Mouse (Mus musculus): Measurements from ENCODE around the gene Ubap1l. TPM values are rescaled to one million over a fixed set of nuclear protein-coding genes. Genes with fewer than 3 reads are reported as not detected.

The Ubap1l gene
- 1 to 10 TPM; 3.2 to 3.6 TPM for total RNA-seq (2021)
- long read RNA-seq: 0 reads

- peak in 1 of 2 experiments; percentile 33 for DNase-seq (ENCODE audit: low spot score in 2 of 2)
Measured at GRCm38 (mm10) chr9:65360641-65361448, at the start of gene Ubap1l. Gene Ubap1l (plus strand): TSS chr9:65361041.

GRCm38 (mm10) chr9:65312669-65313357 lies 48.0 kb upstream of the Ubap1l start:
- DNase-seq (ENCODE audit: low spot score in 2 of 2): no peak

DNA sequence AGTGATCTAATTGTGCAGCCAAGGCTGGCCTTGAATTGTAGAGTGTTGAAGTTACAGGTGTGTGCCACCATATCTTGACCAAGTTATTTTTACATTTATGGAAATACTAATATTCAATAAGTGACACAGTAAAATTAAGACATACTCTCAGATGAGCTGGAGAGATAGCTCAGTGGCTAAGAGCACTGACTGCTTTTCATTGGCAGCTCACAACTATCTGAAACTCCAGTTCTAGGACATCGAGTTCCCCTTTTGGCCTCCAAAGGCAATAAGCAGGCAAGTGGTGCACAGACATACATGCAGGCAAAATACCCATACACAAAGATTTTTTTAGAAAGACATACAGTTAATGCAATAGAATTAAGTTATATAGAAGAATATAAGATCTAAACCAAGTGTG lies 47.0 kb upstream of the Ubap1l start:
- no peak for DNase-seq (ENCODE audit: low spot score in 2 of 2)

- no peak for DNase-seq (ENCODE audit: low spot score in 2 of 2)
Measured at GRCm38 (mm10) chr9:65322255-65322900, 38.5 kb upstream of the Ubap1l start.

DNA sequence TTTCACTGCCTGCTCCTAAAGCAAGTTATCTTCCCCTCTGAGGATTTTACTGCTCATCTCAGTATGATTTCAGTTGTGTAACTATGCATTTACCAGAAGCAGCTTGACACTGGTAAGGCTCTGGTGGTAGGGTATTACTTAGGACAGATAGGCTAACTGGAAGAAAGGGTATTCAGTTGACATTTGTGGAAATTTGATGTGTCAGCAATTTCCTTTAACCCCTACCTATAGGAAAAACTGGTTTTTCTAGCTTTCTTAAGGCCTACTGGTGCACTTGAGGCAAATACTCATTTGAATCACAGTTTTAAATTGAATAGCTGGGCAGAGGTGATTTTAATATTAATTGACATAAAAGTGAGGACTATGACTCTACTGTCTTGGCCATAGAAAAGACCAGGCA lies 34.9 kb upstream of the Ubap1l start:
- DNase-seq (ENCODE audit: low spot score in 2 of 2): no peak

GRCm38 (mm10) chr9:65327371-65327770 lies 33.5 kb upstream of the Ubap1l start:
- no peak for DNase-seq (ENCODE audit: low spot score in 2 of 2)

GRCm38 (mm10) chr9:65333958-65334357 lies 26.9 kb upstream of the Ubap1l start:
- no peak for DNase-seq (ENCODE audit: low spot score in 2 of 2)

DNA sequence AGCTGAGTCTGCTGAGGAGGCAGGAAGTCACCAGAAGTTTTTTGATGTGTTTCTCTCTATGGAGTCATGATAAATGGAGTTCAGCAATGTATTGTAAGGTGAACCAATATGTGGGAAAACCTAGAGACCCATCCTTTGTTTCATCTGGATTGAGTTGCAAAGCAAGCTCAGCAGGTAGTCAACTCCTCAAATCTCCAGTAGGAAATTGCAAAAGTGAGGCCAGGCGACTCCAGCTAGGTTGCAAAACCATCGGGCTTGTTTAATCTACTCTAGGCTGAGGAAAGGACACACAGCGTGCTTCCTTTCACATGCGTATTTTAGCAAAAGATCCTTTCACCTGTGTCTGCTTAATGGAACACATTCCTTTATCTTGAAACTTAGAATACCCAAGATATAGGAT lies 21.7 kb upstream of the Ubap1l start:
- no peak for DNase-seq (ENCODE audit: low spot score in 2 of 2)

DNA sequence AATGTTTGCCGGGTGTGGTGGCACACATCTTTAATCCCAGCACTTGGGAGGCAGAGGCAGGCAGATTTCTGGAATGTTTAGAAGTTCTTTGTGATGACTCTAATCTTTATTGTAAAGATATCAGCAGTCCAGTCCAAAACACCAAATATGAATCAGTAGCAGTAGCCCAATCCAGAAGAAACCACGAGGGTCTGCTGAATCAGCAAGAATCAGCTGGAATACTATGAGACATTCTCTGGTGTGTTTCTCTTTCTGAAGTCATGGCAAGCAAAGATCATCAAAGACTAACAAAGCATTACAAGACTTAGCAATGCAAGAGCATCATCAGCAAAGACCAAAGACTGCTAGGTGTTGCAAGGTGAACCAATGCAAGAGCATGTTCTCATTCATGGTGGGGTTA lies 20.4 kb upstream of the Ubap1l start:
- DNase-seq (ENCODE audit: low spot score in 2 of 2): no peak

DNA sequence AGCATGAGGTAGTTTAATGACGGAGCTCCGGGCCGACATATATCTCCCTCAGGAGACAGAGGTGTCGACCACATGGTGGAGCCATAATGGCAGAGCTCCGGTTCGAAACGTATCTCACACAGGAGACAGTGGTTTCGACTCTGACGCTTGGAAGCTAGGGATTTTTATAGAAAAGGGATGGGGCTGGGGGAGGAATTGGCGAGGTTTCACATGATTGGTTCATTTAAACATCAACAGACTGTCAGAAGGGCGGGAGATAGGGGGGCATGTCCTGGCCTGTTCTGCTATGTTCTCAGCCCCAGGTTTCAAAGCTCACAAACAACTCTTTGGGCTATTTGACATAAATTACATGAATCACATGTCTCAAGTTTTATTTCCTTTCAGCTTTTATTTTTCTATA lies 15.4 kb upstream of the Ubap1l start:
- DNase-seq (ENCODE audit: low spot score in 2 of 2): peak in 1 of 2 experiments; percentile 19

GRCm38 (mm10) chr9:65345854-65346475 lies 14.9 kb upstream of the Ubap1l start, which contains the start of gene Pdcd7:
Gene Pdcd7 (plus strand): TSS chr9:65346104.
- DNase-seq (ENCODE audit: low spot score in 2 of 2): peak; percentile 93 to 99

DNA sequence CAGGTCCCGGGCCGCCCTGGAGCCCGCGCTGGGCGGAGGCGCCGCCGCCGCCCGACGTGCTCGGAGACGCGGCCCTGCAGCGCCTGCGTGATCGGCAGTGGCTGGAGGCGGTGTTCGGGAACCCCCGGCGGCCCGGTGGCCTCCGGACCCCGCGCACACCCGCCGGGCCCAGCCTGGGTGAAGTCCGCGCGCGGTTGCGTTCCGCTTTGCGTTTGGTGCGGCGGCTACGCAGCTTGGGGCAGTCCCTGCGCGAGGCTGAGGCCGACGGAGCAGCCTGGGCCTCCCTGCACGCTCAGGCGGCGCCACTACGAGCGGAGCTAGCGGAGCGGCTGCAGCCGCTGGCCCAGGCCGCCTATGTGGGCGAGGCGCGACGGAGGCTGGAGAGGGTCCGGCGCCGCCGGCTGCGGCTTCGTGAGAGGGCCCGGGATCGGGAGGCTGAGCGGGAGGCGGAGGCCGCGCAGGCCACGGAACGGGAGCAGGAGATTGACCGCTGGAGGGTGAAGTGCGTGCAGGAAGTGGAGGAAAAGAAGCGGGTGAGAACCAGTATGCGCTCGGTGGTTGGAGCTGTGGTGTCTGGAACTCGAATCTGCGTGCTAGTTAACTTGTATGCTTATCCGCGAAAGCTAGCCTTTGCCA lies 14.2 kb upstream of the Ubap1l start:
- DNase-seq (ENCODE audit: low spot score in 2 of 2): peak; percentile 33 to 41

DNA sequence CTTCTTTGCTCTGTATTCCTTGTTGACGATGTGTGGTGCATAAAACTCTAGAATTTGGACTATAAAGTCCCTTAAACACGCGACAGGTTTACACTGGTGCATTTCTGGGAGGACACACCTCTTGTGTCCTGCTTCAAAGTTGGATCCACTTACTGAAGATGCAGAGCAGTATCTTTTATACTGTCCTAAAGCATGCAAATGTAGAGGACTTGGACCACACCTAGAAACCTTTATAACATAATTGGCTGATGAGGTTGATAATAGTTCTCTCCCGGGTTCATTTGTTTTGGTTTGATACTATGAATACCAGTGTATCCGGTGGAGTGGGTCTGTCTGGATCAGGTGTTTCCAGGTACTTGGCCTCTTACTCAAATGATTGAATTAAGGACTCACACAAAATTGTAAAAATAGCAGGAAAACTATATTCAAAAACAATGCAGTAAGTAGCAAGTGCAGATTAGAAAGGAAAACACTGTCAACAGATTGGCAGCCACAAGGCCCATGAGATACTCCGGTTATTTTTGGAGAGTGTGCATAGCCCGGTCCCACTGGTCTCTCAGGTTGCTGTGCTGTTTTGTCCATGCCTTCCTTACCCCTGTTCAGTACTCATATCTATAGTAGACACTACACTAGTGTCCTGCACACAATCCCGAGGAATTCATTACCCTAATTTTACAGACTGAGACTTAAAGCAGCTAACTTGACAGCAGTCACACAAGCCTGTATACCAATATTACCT lies 13.6 kb upstream of the Ubap1l start:
- DNase-seq (ENCODE audit: low spot score in 2 of 2): no peak

DNA sequence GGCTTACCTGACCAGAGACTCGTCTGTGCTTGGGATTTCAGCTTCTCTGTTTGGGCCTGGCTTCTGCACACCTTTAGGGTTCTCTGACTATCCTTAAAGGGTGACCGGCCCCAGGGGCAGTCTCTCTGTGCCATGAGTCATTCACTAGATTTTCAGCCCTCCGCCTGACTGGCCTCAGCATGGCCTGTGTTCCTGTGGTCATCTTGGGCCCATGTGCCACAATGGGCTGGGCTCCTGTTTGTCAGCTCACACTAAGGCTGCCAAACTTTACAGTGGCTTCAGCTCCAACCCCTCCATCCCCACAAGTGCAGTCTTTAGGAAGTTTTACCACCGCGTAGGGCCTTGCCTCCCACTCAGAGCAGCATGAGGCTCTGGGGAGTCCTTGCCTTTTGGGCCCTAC lies 7.6 kb upstream of the Ubap1l start:
- DNase-seq (ENCODE audit: low spot score in 2 of 2): no peak

DNA sequence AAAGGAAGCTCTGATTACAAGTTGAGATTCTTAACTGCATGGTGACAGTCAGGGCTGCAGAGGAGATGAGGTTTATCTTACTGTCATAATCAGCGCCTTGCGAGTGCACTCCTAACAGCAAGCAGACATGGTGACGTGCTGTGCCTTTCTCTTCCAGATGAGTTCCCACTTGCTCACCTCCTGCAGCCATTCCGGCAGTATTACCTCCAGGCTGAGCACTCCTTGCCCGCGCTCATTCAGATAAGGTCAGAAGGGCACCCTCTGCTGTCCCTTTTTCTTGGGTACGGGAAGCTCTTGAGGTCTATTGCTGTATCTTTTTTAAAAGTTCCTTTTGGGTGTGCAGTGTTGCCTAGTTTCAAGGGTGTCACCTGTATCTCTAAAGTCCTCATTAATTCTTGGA lies 4.3 kb upstream of the Ubap1l start:
- DNase-seq (ENCODE audit: low spot score in 2 of 2): no peak

- no peak for DNase-seq (ENCODE audit: low spot score in 2 of 2)
Measured at GRCm38 (mm10) chr9:65356971-65357370, 3.9 kb upstream of the Ubap1l start.

GRCm38 (mm10) chr9:65358956-65359480 lies 1.8 kb upstream of the Ubap1l start:
- no peak for DNase-seq (ENCODE audit: low spot score in 2 of 2)

- no peak for DNase-seq (ENCODE audit: low spot score in 2 of 2)
Measured at GRCm38 (mm10) chr9:65363684-65364083, 2.8 kb downstream of the Ubap1l start.

DNA sequence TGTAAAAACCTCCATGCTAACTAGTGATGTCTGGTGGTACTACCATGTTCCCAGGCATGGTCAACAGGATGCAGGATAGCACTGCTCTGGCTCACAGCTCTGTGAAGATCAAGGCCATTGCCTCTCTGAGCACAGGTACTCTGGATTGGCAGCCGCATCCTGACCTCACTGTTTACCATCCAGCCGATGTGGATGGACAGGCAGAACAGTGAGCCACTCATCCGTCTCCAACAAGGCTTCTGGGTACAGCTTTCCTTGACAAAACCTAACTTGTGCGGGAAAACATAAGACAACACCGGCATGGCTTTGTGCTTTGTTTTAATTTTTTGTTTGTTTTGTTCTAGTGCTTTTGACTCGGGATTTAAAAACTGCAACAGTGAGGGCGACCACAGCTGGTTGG lies 4.9 kb downstream of the Ubap1l start:
- no peak for DNase-seq (ENCODE audit: low spot score in 2 of 2)

DNA sequence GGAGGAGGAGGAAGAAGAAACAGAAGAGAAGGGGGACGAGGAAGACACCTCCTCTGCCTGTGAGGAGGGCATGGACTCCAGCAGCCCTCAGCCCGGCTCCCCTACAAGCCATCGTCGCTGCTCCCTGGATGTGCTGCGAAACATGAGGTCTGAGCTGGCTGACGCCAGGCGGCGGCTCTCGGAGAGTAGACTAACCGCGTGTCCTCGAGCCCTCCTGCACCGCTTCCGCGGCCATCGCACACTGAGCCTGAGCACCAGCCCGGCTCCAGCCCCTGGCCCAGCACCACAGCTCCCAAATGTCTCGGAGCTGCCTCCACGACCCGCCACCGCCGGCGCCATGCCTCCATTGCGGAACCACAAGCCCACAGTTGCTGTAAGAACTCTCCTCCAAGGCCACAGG lies 10.9 kb downstream of the Ubap1l start:
- no peak for DNase-seq (ENCODE audit: low spot score in 2 of 2)
